Mouse (Mus musculus): ENCODE results near the gene Slc27a2.
"Not testable (repeated sequence)": the region's sequence is repeated elsewhere in the genome, so short reads cannot be mapped to it uniquely, and the experiment has no call there.

The Slc27a2 gene

DNA sequence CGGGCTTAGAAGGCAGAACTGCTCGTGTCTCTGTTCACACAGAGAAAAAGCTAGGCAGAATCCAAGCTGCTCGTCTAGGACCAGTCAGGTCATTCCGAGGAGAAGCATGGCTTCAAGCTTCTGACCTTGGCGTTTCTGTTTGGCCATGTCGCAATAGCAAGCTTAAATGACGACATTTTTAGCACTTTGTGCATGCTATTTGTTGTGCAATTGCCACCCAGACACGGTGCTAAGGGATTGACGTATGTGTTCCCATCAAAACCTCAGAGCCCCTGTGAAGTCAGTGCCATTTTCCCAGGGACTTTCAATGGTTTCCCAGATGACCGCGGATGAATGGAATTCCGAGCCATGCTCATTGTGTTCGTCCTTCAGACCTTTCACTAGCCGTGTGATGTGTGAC lies 48.3 kb downstream of the Slc27a2 start:
- DNase-seq (ENCODE audit: extremely low read depth, insufficient read length, low spot score), result no peak

DNA sequence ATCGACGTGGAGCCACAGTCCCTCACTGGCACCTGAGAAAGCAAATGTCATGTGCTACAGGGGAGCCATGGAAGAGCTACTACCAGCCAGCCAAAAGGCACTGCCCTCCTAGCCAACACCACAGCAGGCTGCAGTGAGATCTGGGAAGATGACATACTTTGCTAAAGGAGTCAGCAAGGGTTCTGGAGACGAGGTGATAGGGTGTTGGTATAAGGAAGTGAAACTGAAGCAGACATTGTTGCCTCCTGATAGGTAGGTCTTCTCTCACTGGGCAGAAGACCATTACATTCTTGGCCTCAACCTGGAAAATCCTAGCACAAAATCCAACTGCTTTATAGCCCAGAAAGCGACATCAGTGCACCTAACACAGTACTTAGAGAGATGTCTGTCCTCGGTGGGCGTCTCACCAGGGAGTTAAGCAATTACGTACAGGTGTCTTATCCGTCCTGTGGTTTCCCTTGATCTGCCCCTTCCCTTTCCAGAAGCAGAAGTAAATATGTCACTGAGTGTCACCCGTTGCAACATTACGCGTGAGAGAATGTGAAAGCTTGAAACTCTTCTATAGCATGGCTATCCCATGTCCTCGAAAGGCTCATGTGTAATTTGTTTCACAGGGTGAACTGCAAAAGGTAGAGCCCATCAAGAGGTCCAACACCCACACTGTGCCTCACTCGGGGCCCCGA lies 49.9 kb downstream of the Slc27a2 start:
- DNase-seq (ENCODE audit: extremely low read depth, insufficient read length, low spot score), result no peak

DNA sequence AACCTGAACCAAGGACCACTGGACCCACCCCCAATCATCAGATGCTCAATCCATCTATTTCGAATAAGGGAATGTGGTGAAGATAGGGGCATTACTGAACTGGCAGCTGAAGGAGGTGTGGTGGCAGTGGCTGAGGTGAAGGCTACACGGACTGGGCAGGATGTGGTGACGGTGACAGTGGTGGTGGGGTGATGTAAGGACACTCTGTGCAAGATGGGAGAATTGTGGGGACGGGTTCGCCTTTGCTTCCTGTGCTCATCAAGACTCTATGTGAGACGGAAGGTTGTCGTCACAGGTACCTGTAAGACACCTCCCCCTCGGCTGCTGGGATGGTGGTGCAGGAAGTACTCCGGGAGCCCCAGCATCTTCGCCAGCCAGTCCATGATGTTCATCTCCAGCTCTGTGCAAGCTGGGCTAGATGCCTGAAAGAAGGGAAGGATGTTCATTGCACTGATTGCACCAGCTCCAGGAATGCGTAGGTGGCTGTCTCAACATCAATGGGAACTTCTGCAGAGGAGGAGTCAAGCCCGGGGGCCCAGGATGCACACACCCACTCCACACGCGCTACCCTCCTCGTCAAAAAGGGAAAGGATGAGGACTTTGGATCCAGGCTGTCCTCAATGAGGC lies 54.0 kb downstream of the Slc27a2 start:
- no peak for DNase-seq (ENCODE audit: extremely low read depth, insufficient read length, low spot score)

GRCm38 (mm10) chr2:126606688-126607062 lies 54.5 kb downstream of the Slc27a2 start:
- no peak for DNase-seq (ENCODE audit: extremely low read depth, insufficient read length, low spot score)

DNA sequence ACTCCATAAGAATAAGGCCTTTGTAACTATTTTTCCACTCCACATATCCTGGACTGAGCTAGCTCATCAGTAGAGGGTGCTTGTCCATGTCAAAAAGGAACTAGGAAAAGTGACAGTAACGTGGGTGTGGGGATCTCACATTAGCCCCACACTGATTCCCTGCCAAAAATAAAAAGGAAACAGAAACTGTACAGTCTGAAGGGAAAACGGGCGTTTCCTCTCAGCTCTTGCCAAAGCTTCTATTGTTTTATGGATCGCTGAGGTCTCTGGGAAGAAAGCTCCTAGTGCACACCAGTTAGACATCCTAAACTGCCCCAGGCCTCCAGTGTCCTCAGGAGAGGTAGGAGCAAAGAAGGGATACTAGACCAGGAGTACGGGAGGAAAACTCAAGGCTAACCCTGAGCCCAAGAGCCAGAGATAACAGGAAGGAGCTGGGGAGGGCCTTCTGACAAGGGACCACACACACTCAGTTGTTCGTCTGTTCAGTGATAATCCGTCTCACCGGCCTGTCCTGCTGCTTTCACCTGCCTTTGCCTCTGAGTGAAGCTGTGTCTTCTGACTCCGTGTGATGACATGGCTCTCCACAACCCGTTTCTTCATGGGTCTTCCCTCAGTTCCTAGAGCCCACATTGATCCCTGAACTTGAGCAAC lies 55.5 kb downstream of the Slc27a2 start:
- DNase-seq (ENCODE audit: extremely low read depth, insufficient read length, low spot score), result no peak

GRCm38 (mm10) chr2:126609600-126609999 lies 57.4 kb downstream of the Slc27a2 start:
- not testable (repeated sequence) for DNase-seq (ENCODE audit: extremely low read depth, insufficient read length, low spot score)

DNA sequence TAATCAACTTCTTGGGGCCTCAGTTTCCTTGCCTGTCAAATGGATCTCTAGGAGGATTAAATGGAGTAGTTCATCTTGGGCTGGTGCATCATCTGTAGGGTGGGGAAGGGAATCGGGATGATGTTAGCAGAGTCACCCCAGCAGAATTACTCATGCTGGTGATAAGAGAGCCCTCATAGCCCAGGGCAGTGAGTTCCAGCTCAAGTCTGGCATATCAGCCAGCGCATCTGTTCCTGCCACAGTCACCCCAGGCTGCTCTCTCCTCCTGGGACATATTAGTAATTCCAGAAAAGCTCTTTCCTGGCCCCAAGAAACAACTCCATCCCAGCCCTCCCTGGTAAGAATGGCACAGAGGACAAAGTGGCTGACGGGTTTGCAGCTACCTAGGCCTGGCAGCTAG lies 63.1 kb downstream of the Slc27a2 start:
- no peak for DNase-seq (ENCODE audit: extremely low read depth, insufficient read length, low spot score)

DNA sequence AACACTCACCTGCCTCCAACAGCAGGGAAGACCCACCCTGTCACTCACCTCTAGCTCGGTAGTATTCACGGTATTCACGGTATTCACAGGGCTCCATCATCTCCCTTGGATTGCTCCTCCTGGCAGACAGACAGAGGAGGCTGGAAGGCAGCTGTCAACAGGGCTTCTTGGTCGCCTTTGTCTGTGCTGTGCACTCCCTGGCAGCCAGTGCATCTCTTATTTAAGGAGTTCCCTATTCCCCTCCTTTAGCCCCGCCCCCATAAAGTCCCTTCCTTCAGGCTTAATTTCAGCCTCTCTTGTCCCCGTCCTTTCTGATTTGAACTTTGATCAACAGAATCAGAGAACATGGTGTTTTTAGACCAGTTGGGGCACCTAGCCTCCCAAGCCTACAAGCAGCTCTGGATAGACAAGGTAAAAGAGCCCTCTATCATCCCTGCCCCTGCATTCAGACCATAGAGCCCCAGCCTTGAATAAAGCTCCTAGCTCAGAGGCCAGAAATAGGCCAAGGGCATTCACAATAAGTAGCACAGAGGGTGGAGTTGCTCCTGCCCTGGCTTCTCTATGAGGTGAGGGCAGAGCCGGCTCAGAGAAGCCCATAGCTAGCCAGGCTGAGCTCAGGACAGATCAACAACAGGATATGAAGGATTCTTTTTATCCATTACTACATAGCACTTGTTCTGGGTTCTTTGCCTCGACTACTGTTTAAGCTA lies 66.4 kb downstream of the Slc27a2 start:
- DNase-seq (ENCODE audit: extremely low read depth, insufficient read length, low spot score), result no peak

GRCm38 (mm10) chr2:126619249-126619704 lies 67.1 kb downstream of the Slc27a2 start, which contains the start of gene Hdc:
Gene Hdc (minus strand): TSS chr2:126619299.
- no peak for DNase-seq (ENCODE audit: extremely low read depth, insufficient read length, low spot score)

DNA sequence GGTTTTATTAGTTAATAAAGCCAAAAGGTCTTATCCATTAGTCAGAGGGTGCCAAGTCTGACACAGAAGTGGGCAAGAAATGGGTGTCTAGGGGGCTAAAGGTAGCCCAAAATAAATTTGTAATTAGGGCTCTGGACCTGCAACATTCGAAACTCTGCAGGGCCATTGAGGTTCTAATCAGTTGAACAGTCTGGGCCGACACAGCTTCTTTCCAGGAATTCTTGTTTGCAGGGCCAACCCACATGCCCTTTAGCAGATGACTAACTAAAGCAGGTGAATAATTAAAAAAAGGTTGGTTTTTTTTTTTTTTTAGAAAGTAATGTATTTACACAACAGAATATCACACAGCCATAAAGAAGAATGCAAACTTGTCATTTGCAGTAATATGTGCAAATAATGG lies 70.2 kb downstream of the Slc27a2 start:
- no peak for DNase-seq (ENCODE audit: extremely low read depth, insufficient read length, low spot score)

DNA sequence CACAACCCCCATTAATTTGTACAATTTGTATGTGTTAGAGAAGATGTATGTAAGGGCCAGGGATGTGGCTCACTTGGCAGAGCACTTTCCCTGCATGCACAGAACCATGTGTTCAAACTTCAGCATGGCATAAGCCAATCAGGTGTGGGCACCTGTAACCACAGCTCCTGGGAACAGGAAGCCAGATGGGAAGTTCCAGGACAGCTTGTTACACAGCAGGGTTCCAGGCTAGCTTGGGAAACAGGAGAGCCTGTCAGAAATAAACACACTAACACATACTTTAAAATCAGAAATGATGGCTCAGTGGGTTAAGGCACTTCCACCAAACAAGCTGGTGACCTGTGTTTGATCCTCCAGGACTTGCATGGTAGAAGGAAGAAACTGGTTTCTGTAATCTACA lies 70.9 kb downstream of the Slc27a2 start:
- no peak for DNase-seq (ENCODE audit: extremely low read depth, insufficient read length, low spot score)

DNA sequence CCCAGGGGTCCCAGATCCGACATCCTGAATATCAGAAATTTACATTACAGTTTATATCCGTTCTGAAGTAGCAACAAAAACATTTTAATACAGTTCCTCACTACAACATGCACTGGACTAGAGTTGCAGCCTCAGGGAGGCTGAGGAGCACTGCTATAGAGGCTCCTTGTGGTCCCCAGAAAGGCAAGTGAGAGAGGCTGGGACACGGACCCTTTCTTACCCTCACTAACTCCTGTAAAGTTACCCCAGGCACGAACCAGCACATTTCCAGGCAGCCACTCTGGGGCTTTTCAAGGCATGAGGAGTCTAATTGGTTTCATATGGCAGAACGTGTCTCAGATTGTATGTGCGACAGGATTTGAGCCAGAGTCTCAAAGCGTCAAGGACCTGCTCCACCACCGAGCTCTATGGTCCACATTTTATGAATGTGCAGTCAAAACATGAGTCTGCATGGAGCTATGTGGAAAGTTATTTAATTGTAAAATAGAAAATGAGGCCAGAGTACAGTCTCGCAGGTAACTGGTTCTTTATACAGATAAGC lies 76.3 kb downstream of the Slc27a2 start:
- DNase-seq (ENCODE audit: extremely low read depth, insufficient read length, low spot score), result no peak

DNA sequence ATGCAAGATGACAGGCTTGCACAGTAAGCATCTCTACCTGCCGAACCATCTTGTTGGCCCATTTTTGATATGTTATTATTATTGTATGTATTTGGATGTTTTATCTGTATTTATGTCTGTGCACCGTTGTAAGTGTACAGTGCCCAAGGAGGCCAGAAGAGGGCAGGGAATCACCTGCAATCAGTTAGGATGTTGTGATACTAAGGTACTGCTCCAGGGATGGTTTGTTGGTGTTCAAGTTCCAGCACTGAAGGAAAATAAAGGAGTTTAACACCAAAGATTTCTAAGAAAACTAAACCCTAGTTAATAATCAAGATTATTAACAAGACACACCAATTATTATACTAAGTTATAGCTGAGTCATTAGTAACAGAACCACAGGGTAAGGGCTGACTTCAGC lies 81.0 kb downstream of the Slc27a2 start:
- DNase-seq (ENCODE audit: extremely low read depth, insufficient read length, low spot score), result no peak

GRCm38 (mm10) chr2:126635939-126636823 lies 84.0 kb downstream of the Slc27a2 start:
- DNase-seq (ENCODE audit: extremely low read depth, insufficient read length, low spot score), result no peak
